Mouse (Mus musculus) megakaryocyte, embryonic 14.5 days (primary cell): ENCODE results near the gene Pcdh7. TPM values are rescaled to one million over a fixed set of nuclear protein-coding genes. Genes with fewer than 3 reads are reported as not detected.

ENCODE experiments used
- H3K27me3 ChIP-seq: replicated peaks from 2 replicates; pipeline ENCODE3; 2012; ENCODE audit warnings: inconsistent platforms
- H3K36me3 ChIP-seq: replicated peaks from 2 replicates; pipeline ENCODE3; 2012; ENCODE audit warnings: low read length, inconsistent platforms, mixed read lengths
- H3K4me1 ChIP-seq: 2 replicates; pipeline ENCODE4 v1.6.1; 2012; ENCODE audit warnings: inconsistent platforms
- H3K4me3 ChIP-seq: replicated peaks from 2 replicates; pipeline ENCODE3; 2012; ENCODE audit warnings: moderate library complexity, mild to moderate bottlenecking, inconsistent platforms
- H3K9me3 ChIP-seq: 2 replicates; pipeline ENCODE4 v1.6.1; 2012; ENCODE audit warnings: inconsistent platforms
- FLI1 ChIP-seq: IDR thresholded peaks from 2 replicates; pipeline ENCODE4 v1.6.1; 2012; ENCODE audit warnings: low read length, inconsistent platforms, mixed read lengths
- GATA1 ChIP-seq: IDR thresholded peaks from 3 replicates; pipeline ENCODE4 v1.6.1; 2012; ENCODE audit warnings: mixed read lengths, low read length, inconsistent platforms, borderline replicate concordance
- polyA plus RNA-seq: library from polyadenylated mRNA; stranded (reverse); fragments of >175 nt; gene quantifications from 2 replicates; pipeline ENCODE4 v1.2.3, GENCODE M21; 2012; ENCODE audit warnings: low replicate concordance; ENCODE audit not compliant: insufficient read depth

Pcdh7 gene
- polyA plus RNA-seq, 1 experiment, result 4.7 TPM

GRCm38 (mm10) chr5:57867906-57868305 lies 150.1 kb downstream of the Pcdh7 start:
- Histone ChIP-seq H3K27me3 (no peaks in the 10 kb centered on the region), H3K9me3 (no peaks in the 10 kb centered on the region), H3K36me3 (no peaks in the 10 kb centered on the region), H3K4me3 (no peak overlapping the region), H3K4me1 (peaks cover 17% of the 10 kb centered on the region; the same call in 1 of the 2 replicates)
- TF ChIP-seq FLI1, result no peak
- TF ChIP-seq GATA1, result no peak

- Histone ChIP-seq H3K4me3 (no peak overlapping the region), H3K4me1 (peaks cover 17% of the 10 kb centered on the region; the same call in 1 of the 2 replicates), H3K36me3 (no peaks in the 10 kb centered on the region), H3K27me3 (no peaks in the 10 kb centered on the region), H3K9me3 (no peaks in the 10 kb centered on the region)
- TF ChIP-seq FLI1, result no peak
Observed at GRCm38 (mm10) chr5:57868702-57869101, 150.9 kb downstream of the Pcdh7 start.

- H3K9me3 ChIP-seq, result no peaks in the 10 kb centered on the region
- H3K4me3 ChIP-seq, result no peak overlapping the region
- H3K27me3 ChIP-seq, result no peaks in the 10 kb centered on the region
- peaks cover 14% of the 10 kb centered on the region; the same call in 1 of the 2 replicates for H3K4me1 ChIP-seq
- no peak for TF ChIP-seq FLI1
- TF ChIP-seq GATA1, result no peak
- no peaks in the 10 kb centered on the region for H3K36me3 ChIP-seq
Observed at GRCm38 (mm10) chr5:57870727-57871126, 153.0 kb downstream of the Pcdh7 start.

- H3K4me1 ChIP-seq, result peaks cover 24% of the 10 kb centered on the region
- H3K36me3 ChIP-seq, result no peaks in the 10 kb centered on the region
- no peak overlapping the region for H3K4me3 ChIP-seq
- H3K9me3 ChIP-seq, result no peaks in the 10 kb centered on the region
- no peak for TF ChIP-seq FLI1
- TF ChIP-seq GATA1, result no peak
- no peaks in the 10 kb centered on the region for H3K27me3 ChIP-seq
Observed at GRCm38 (mm10) chr5:57884982-57885381, 167.2 kb downstream of the Pcdh7 start.

- H3K27me3 ChIP-seq, result no peaks in the 10 kb centered on the region
Observed at GRCm38 (mm10) chr5:57899018-57899614, 181.3 kb downstream of the Pcdh7 start.

GRCm38 (mm10) chr5:57907218-57907617 lies 189.5 kb downstream of the Pcdh7 start:
- no peak for TF ChIP-seq GATA1
- TF ChIP-seq FLI1, result no peak
- no peaks in the 10 kb centered on the region for H3K9me3 ChIP-seq
- no peaks in the 10 kb centered on the region for H3K27me3 ChIP-seq
- no peaks in the 10 kb centered on the region for H3K36me3 ChIP-seq
- H3K4me3 ChIP-seq, result no peak overlapping the region
- no peaks in the 10 kb centered on the region for H3K4me1 ChIP-seq

More at GRCm38 (mm10) chr5:57899018-57899614, 181.3 kb downstream of the Pcdh7 start:
- Histone ChIP-seq H3K36me3 (no peaks in the 10 kb centered on the region), H3K9me3 (no peaks in the 10 kb centered on the region), H3K4me3 (peak overlapping the region; percentile 71), H3K4me1 (peaks cover 9% of the 10 kb centered on the region)
- TF ChIP-seq GATA1, result no peak
- no peak for TF ChIP-seq FLI1

- H3K4me3 ChIP-seq, result no peak overlapping the region
- no peak for TF ChIP-seq GATA1
- no peak for TF ChIP-seq FLI1
- H3K27me3 ChIP-seq, result no peaks in the 10 kb centered on the region
- no peaks in the 10 kb centered on the region for H3K36me3 ChIP-seq
- no peaks in the 10 kb centered on the region for H3K9me3 ChIP-seq
- no peaks in the 10 kb centered on the region; the same call in 1 of the 2 replicates for H3K4me1 ChIP-seq
Observed at GRCm38 (mm10) chr5:57921140-57921539, 203.4 kb downstream of the Pcdh7 start.

- 0 out of 2 replicates have a peak, but pooled peaks cover 3% of the 10 kb centered on the region for H3K4me1 ChIP-seq
- TF ChIP-seq GATA1, result no peak
- TF ChIP-seq FLI1, result no peak
- no peaks in the 10 kb centered on the region for H3K9me3 ChIP-seq
- no peak overlapping the region for H3K4me3 ChIP-seq
- H3K27me3 ChIP-seq, result no peaks in the 10 kb centered on the region
- H3K36me3 ChIP-seq, result no peaks in the 10 kb centered on the region
Observed at GRCm38 (mm10) chr5:57931331-57931730, 213.6 kb downstream of the Pcdh7 start.

- TF ChIP-seq FLI1 (no peak), GATA1 (no peak)
- H3K27me3 ChIP-seq, result no peaks in the 10 kb centered on the region
- no peak overlapping the region for H3K4me3 ChIP-seq
- no peaks in the 10 kb centered on the region for H3K36me3 ChIP-seq
- no peaks in the 10 kb centered on the region for H3K9me3 ChIP-seq
- H3K4me1 ChIP-seq, result 0 out of 2 replicates have a peak, but pooled peaks cover 5% of the 10 kb centered on the region
Observed at GRCm38 (mm10) chr5:57931738-57932137, 214.0 kb downstream of the Pcdh7 start.

GRCm38 (mm10) chr5:57934666-57935065 lies 216.9 kb downstream of the Pcdh7 start:
- Histone ChIP-seq H3K27me3 (no peaks in the 10 kb centered on the region), H3K36me3 (no peaks in the 10 kb centered on the region), H3K9me3 (no peaks in the 10 kb centered on the region), H3K4me3 (no peak overlapping the region), H3K4me1 (peaks cover 5% of the 10 kb centered on the region; the same call in 1 of the 2 replicates)
- TF ChIP-seq FLI1 (no peak), GATA1 (no peak)
